Mouse (Mus musculus): ENCODE results near the gene Poc1b.

Poc1b gene

DNA sequence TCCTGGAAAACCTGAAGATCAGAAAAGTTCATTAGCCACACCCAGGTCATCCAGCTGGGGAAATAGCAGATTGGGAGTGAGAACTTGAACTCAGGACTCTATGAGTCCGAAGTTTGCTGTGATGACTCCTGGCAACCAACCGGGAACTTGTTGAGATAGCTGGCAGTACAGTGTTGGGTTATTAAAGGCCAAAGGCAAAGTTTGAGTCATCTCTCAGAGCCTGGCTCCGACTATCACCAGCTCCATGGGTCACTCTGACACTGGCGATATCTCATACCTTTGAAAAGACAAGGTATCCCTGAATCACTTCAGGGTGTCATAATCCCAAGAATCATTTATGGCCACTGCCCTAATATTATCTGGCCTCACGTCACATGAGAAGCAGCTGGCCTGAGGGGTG lies 119.9 kb downstream of the Poc1b start:
- no peak for DNase-seq (ENCODE audit: low read depth, low spot score)

DNA sequence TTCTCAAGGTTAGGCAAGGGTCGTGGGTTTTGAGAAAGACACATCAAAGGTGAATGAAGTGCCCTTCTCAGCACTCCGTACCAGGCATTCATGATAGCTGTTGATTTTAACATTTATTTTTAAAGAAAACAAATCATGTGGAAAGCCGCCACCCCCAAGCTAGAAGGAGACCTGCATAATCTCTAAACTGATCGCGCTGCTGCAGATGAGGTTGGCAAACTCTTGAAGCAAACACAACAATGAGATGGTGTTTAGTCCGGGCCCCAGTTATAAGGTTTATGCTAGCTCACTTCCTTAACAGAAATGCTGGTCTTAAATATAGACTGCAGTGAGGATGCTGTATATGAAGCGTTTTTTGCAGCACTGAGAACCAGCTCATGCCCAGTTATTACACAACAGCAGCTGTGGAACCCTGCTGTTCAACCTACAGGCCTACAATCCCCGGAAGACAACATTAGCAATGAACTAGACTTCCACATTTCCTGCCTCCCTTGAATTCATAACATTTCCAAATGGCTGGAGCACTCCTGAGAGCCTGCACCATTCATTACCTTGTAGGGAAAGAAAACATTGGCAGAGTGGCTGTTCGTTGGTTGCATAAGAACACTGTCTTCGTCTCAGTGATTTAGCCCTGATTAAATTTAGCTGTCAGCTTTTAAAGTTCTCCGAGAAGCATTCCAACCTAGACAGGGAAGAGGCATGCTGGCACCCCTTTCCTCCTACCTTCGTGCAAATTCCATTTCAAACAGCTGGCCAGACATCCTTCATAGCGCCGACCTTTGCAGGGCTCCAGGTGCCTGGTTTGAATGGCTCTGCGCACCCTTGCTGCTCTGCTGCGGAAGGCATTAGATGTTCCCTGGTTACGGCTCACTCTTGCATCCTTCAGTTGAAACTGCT lies 121.4 kb downstream of the Poc1b start:
- DNase-seq (ENCODE audit: low read depth, low spot score) = no peak

DNA sequence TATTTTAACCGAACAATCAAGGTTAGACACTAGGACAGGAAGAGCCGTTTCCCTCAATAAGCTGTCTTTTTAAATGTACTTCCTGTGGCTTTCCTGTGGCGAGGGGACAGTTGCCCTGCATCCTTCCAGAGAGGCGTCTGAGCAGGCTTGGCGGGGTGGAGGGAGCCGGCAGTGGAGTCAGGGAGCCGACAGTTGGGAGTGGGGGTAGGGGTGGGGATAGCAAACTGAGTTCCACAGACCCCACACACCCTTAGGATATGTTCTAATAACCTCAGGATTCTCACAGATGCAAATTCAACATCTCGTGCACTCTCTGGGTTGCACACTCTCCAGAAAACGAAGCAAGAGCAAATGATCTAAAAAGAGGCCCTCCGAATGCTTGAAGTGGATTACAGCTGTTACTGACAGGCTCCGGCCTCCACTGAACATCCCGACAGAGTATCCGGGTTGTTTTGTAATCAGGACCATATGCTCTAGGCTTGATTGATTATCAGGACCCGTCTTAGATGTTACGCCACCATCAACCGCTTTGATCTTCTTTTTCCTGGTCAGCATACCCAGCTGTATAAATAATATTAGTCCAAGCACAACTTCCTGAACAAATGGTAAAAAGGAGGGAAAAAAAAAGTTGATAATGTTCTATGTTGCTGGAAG lies 122.3 kb downstream of the Poc1b start:
- DNase-seq (ENCODE audit: low read depth, low spot score) = no peak

DNA sequence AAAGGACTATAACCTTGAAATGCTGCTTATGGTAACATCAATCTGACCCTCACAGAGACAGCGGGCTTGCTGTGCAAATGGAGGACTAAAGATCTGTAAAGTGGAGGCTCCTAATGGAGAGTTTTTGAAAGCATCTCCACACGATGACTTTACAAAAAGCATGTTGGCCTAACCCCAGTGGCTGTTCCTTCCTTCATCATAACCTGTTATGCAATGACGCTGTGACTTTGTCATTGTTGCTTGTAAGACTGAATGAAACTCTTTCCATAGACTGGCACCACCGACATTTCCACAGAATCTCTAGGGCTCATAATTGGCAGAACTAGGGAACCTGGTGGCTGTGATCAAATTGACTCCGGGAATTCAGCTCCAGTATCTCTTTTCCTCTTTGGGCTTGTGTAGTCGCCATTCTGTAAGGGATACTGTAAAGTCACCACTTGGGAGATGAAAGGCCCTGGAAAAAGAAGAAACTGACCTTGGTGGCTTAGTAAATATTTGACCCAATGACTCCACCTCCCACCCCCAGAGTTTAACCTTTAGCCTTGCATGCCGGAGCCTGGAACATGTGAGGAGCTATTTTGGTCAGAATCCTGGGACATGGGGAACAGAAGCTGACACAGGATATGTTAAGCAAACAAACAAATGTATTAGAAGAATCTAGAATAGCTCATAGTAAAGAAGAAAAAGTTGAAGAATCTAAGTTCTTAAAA lies 125.8 kb downstream of the Poc1b start:
- DNase-seq (ENCODE audit: low read depth, low spot score) = no peak

DNA sequence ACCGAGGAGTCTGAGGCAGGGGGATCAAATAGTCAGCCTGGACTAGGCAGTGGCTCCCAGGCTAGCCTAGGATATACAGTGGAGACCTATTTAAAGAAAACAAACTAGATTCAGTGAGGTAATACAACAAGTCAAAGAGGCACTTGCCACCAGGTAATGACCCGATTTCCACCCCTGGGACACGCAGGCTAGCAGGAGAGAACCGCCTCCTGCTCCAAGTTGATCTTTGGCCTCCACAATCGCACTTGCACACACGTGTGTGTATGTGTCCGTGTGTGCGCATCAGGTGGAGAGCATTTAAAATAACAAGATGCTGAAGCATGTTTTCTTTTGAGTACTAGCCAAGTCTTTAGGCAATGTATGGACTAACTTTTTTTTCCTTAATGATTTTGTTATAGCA lies 127.5 kb downstream of the Poc1b start:
- no peak for DNase-seq (ENCODE audit: low read depth, low spot score)

DNA sequence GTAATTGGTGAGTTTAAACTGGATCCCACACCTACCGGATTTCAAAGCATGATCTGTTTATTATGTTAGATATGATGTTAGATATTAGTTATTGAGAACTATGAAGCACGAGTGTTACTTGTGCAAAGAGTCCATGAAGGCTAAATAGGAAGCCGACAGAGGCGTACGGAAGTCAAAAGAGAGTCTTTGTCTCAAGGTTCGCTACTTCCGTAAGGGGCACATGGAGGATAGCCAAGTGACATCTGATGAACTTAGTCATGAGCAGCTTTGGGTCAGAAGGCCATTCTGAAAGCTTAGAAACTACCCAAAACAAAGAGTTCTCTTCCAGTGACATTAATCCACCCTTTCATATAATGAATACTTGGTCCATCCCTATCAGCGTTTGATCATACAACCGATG lies 128.2 kb downstream of the Poc1b start:
- no peak for DNase-seq (ENCODE audit: low read depth, low spot score)

DNA sequence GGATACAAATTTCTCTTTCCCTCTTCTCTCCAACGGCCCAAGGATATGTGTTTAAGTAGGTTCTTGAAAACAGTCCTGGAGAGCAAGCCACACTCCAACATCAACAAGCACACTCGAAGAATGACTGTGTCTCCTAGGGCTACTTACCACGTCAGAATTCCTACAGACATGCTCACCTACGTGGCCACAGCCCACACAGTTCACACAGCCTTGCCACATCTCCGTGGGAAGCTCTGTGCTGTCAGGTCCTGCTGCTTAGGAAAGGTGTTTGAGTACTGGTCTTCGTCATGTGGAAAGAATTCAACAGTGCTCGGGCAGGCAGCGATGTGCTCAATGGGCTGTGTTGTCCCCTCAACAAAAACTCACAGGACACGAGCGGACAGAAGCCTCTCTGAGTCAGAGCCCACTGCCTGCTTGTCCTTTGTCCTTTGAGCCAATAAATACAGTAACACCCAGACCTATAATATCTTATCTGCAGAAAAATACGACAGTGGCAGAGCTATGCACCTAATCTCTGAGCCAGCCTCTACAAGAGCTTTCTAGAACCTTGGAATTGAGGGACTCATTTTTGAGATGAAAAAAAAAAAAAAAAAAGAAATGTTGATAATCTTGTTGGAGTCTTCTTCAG lies 130.5 kb downstream of the Poc1b start:
- DNase-seq (ENCODE audit: low read depth, low spot score) = no peak

DNA sequence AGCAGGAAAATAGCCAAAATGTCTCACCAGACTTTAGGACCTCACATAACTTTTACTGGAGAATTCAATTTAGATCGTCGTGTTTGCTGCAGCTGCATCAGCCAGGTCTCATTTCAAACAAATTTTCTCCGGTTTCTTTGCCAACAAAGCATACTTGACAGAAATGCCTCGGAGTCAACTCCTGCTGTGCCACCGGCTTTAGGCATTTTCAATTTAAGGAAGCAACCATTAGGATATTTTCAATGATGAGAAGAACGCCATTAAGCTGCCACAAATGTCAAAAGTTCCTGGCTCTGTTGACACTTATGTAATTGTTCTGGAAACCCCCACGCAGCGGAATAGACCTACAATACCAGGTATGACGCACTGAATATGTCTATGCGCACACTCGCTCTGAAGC lies 131.7 kb downstream of the Poc1b start:
- DNase-seq (ENCODE audit: low read depth, low spot score) = no peak

DNA sequence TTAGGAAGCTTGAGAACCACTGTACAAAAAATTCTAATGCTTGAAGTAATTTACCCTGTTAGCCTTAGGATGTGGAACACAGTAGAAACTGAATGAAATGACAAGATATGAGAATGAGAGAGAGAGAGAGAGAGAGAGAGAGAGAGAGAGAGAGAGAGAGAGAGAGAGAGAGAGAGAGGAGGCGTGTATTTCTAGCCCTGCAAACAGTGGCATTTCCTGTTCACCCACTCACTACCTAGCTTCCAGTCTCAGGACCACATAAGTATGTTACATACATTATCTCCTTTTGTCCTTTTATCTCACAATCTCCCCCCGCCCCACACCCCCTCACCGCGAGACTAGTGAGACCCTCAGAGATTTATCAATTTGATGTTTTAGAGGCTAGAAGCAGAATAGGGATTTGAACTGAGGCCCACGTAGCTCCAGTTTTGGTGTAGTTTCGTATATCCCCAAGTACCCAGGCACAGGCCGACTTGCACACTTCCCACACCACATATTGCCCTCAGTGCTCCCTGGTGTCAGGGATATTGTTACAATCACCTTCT lies 134.5 kb downstream of the Poc1b start:
- no peak for DNase-seq (ENCODE audit: low read depth, low spot score)

DNA sequence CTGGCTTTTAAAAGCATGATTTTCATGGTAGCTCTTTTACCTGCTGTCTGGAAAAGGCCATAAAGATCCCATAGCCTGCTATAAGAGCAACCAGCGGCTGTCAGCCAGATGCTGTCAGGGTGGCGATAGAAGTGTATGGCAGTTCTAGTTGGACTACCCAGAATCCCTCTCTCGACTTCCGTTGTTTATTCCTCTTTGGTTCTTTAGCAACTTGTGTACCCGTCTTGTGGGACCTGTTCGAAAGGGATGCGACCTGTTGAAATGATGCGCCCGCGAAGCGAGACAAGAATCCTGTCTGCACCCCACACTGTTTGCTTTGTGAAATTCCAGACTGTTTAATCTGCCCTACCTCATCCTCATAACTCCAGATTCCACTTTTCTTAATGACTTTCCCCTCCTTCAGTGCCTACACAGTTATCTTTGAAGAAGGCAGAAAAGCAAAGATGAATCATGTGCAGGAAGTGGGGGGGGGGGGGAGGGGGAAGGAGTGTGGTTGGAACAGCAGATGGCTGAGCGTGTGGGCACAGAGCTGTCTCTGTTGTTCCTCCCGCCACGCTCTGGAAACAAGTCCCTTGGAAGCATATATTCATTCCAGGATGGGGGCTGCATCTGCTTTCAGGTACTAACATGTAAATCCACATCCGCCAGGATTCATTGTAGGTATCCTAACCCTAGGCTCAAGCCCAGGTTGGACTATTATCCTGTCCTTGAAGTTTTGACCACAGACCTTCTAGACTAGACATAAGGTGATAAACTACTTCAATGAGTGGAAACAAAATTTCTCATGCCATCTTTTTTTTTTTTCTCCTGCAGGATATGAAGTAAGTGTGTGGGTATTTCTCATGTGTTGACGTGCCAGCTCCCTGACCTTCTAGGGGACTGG lies 135.2 kb downstream of the Poc1b start:
- DNase-seq (ENCODE audit: low read depth, low spot score) = peak; percentile 56

DNA sequence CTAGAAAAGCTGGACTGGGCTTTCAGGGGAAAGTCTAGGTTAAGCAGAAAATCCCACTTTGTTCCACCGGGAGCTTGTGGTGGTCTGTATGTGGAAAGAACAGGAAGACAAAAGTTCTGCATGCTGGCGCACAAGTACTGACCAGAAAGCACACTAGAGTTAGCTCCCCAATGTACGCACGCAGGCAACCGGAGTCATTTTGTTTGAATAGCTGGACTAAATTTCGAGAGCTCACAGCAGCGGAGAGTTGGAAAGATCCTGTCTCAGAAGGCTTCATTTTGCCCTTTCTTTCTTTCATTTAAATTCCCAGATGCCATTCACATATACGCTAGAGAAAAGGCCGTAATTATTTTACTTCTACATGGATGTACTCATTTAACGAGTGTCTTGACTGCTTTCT lies 135.9 kb downstream of the Poc1b start:
- DNase-seq (ENCODE audit: low read depth, low spot score) = no peak

DNA sequence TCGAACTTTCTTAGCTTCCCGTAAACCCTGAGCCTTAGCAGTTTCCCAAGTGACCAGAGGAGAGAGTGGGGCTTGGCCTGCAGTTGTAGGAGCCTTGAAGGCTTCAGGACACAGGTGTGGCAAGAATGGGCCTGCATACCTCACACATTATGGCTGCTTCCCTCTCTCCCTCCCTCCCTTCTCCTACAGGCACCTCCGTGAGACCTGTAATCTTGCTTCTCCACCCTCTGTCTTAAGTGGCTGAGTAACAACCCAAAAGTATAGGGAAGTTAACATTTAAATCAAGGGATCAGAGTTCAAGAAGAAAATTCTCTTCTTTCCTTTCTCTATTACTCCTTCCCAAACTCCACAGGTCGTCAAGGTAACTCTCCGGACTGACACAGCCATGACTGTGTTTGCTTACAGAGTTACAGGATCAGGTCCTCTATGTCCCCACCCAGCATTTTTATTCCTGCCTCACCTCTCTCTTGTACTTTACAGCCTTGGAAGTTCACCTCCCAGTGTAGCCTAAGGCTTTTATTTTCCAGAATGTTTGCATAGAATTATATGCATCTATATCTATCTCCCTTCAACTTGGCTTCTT lies 137.2 kb downstream of the Poc1b start:
- no peak for DNase-seq (ENCODE audit: low read depth, low spot score)

DNA sequence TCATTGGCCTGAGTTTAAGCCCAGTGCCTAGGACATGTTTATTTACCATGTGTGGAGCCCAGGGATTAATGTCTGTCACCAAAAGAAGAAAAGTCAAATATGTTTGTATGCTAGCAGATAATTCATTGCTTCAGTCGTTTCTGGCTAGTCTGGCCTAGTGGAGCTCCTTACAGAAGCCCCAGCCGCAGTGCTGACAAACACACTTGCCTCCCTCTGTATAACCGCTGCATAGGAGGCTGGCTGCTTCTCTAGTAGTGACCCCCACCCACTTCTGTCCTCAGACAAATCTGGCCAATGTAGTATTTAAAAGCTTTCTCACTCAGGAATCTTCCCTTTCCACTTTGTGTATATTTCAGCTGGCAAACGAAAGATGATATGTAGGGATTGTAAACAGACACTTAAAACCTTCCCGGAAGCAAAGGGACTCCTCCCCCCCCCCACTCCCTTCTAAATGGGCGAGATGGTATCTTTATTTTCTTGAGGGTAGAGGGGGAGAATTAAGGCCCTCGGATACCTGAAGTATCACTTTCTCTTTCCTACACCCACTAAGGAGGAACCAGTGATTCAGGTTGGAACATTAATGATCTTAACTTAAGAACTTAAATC lies 137.9 kb downstream of the Poc1b start:
- DNase-seq (ENCODE audit: low read depth, low spot score) = no peak

DNA sequence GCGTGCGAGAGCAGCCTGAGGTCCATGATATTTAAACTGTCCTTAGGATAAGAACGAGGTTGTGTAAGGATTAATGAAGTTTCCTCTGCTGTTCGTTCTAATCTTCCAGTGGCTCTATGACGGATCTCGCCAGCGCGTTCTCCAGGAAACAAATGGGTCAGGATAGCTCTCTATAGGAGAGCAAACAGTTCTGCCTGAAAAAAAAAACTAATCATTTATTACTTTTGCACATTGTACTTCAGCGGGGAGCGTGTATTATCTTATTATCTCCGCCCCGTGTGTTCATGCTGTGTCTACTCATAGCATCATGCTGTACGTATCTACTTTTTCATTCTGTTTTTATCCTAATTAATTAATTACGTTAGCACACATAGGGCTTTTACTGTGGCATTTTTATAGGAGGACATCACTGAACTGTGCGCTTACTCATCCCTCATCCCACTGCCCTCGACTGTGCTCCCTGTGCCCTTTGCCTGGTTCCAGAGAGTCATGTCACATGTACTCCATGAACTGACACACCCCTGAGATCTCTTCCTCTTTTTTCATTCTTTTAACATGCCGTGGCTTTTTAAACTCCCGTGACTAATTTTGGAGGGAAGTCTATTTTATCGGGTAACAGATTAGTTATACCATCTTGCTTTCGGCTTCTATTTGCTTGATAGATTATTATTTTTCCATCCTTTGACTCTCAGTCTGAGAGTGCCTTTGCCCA lies 140.1 kb downstream of the Poc1b start:
- no peak for DNase-seq (ENCODE audit: low read depth, low spot score)
